Mouse (Mus musculus): ENCODE measurements around the gene Gfra1. TPM values are rescaled to one million over a fixed set of nuclear protein-coding genes. Genes with fewer than 3 reads are reported as not detected.

Gfra1 gene
- polyA plus RNA-seq, 1 experiment from 2014 or later: 39.8 TPM

DNA sequence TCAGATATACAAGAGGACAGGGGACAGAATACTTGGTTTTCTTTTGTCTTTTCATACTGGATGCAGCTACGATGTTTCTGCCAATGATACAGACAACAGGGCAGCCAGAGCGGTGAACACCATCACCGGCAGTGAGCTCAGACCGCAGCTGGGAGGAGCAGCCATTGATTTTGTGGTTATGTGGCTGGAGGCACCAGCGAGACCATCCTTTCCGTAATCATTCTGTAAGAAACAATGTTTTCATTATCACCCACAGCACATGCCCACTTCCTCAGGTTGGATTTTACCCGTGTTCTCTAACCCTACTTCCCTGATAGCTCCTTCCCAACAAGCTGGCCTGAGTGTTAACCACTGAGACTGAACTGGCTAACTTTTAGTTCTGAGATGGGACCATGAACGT, 217.4 kb downstream of the Gfra1 start:
- no peaks in the 10 kb centered on the region for H3K27me3 ChIP-seq
- H3K36me3 ChIP-seq: no peaks in the 10 kb centered on the region
- no peak overlapping the region for H3K4me3 ChIP-seq
- H3K9ac ChIP-seq: no peak overlapping the region
- H3K4me2 ChIP-seq: no peak overlapping the region
- no peak overlapping the region for H3K27ac ChIP-seq (replicated peaks)
- no peak for ATAC-seq (ENCODE audit: low FRiP score, low read depth)
- no peaks in the 10 kb centered on the region for H3K9me3 ChIP-seq
- WGBS: 69% methylated on average over 8 of the region's 8 CpGs
- no peaks in the 10 kb centered on the region for H3K4me1 ChIP-seq (replicated peaks)

DNA sequence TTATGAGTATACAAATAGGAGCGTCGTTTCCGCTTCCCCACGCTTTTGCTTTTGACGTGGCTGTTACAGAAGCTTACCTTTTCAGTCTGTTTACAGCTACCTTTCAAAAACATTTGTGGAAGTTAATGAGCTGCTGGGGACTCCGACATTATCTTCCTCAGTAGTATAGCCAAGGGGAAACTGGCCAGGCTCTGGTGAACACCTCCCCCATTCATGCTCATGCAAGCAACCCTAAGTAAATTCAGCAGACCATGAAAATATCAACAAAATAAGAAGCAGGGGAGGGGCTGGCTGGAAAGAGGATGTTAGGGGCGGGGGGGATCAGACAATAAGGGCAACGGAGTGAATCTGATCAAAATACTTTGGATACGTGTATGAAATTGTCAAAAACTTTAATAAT, 228.0 kb downstream of the Gfra1 start:
- Histone ChIP-seq H3K27me3 (no peaks in the 10 kb centered on the region), H3K4me1 (replicated peaks) (peaks cover 23% of the 10 kb centered on the region), H3K4me2 (no peak overlapping the region), H3K9me3 (no peaks in the 10 kb centered on the region), H3K4me3 (no peak overlapping the region), H3K9ac (no peak overlapping the region), H3K27ac (replicated peaks) (no peak overlapping the region), H3K36me3 (no peaks in the 10 kb centered on the region)
- 53% methylated on average over 9 of the region's 9 CpGs for WGBS
- no peak for ATAC-seq (ENCODE audit: low FRiP score, low read depth)

DNA sequence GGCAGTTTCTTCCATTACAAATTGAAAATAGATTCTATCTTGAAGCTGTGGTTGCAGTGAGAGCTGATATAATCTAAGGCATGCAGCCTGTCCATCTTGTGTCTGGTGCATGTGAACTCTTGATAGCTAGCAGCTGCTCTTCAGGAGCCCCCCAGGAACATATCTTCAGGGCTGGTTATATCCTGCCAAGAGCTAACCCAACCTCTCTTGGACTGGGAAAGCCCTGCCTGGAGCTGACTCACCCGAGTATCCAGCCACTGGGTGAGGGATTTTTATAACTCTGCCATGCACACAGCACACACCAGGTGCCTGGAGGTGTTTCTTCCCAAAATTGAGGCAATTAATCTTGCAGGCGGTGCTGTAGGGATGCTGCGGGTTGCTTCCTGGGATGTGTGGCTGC, 228.8 kb downstream of the Gfra1 start:
- Histone ChIP-seq H3K4me1 (replicated peaks) (peaks cover 23% of the 10 kb centered on the region), H3K9ac (no peak overlapping the region), H3K36me3 (no peaks in the 10 kb centered on the region), H3K27me3 (no peaks in the 10 kb centered on the region), H3K27ac (replicated peaks) (no peak overlapping the region), H3K9me3 (no peaks in the 10 kb centered on the region), H3K4me2 (no peak overlapping the region), H3K4me3 (no peak overlapping the region)
- WGBS: 38% methylated on average over 3 of the region's 3 CpGs
- ATAC-seq (ENCODE audit: low FRiP score, low read depth): no peak

DNA sequence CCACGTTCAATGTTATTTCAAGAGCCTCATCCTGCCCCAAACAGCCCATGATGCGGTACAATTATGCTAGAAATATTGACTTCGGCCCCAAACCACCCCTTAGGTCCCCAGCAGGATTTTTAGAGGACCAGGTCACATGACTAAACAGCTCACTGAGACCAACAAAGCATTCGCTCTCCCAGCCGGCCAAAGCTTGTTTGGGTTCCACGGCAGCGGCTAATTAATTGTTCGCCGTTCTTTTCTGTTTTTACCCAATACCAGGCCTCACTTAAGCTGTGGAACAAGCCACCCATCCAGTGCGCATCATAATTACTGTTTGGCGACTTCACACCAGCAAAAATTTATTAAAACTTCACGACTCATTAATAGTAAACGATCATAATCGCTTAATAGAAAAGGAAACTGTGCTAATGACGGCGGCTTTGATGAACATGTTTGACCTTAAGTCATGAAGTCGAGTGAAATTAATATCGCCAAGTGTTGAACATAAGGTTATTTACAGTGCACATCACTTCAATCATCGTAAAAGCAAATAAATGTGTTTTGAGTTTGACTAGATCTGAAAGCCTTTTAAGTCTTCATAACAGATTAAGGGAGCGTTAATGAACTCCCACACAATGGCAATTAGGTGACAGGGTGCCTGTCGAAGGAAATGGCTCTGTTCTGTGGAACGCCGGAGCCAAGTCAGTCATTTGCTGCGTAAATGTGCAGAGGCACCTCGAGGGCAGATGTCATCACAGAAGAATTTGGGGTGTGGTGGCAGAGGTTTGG, 235.5 kb downstream of the Gfra1 start:
- Histone ChIP-seq H3K4me3 (no peak overlapping the region), H3K27ac (replicated peaks) (no peak overlapping the region), H3K27me3 (no peaks in the 10 kb centered on the region), H3K36me3 (no peaks in the 10 kb centered on the region), H3K9me3 (no peaks in the 10 kb centered on the region), H3K4me2 (no peak overlapping the region), H3K9ac (no peak overlapping the region), H3K4me1 (replicated peaks) (peaks cover 16% of the 10 kb centered on the region; the same call in 1 of the 2 replicates)
- 56% methylated on average over 25 of the region's 25 CpGs for WGBS
- ATAC-seq (ENCODE audit: low FRiP score, low read depth): no peak

DNA sequence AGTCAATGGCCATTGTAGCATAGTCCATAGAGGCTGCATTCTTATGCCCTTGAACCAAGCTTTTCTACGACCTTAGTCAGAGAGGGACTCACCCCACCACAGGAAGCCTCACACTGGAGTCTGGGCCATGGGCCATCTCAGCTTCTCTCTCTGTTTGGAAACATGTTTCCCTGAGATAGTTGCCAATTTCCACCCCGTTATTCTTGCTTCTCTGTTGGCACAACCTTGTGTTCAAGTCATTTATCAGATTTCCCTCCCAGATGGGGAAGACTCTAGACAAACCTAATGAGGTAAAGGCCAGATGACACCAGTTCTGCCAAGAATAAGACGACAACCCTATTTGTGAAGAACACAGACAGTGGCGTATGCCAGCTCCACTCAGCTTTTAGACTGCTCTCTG, 238.1 kb downstream of the Gfra1 start:
- WGBS: 61% methylated on average over 4 of the region's 4 CpGs
- Histone ChIP-seq H3K4me2 (no peak overlapping the region), H3K4me1 (replicated peaks) (peaks cover 16% of the 10 kb centered on the region; the same call in 1 of the 2 replicates), H3K9ac (no peak overlapping the region), H3K27me3 (no peaks in the 10 kb centered on the region), H3K4me3 (no peak overlapping the region), H3K9me3 (no peaks in the 10 kb centered on the region), H3K27ac (replicated peaks) (no peak overlapping the region), H3K36me3 (no peaks in the 10 kb centered on the region)
- ATAC-seq (ENCODE audit: low FRiP score, low read depth): no peak

DNA sequence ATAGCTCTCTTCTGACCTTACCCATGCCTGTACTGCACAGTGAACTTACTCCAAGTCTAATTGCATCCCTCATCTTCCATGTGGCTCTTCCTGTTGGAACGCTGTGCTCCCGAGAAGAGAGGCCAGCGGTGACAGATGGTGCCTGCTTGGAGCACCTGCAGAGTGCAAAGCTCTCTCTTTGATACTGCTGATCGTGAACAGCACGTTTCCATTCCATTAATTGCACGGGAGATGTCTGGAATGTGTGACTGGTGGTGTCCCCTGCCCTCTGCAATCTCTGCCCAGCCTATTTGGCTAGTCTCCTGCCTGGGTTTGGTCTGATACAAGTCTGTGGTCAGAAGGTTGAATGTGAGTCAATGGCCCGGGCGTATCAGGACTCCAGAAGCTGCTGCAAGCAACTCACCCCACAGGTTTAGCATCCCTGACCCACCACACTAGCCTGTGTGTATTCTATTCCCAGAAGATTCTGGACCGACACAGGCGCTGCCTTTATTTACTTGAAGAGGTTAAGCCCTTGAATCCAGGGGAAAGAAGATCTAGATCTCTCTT, 249.1 kb downstream of the Gfra1 start:
- H3K9me3 ChIP-seq: no peaks in the 10 kb centered on the region
- H3K4me2 ChIP-seq: no peak overlapping the region
- H3K4me1 ChIP-seq (replicated peaks): peaks cover 3% of the 10 kb centered on the region; the same call in 1 of the 2 replicates
- H3K9ac ChIP-seq: no peak overlapping the region
- H3K36me3 ChIP-seq: no peaks in the 10 kb centered on the region
- H3K27me3 ChIP-seq: no peaks in the 10 kb centered on the region
- no peak overlapping the region for H3K4me3 ChIP-seq
- ATAC-seq (ENCODE audit: low FRiP score, low read depth): peak; percentile 45; the same call in 1 of the 2 replicates
- WGBS: 64% methylated on average over 10 of the region's 10 CpGs
- no peak overlapping the region for H3K27ac ChIP-seq (replicated peaks)

DNA sequence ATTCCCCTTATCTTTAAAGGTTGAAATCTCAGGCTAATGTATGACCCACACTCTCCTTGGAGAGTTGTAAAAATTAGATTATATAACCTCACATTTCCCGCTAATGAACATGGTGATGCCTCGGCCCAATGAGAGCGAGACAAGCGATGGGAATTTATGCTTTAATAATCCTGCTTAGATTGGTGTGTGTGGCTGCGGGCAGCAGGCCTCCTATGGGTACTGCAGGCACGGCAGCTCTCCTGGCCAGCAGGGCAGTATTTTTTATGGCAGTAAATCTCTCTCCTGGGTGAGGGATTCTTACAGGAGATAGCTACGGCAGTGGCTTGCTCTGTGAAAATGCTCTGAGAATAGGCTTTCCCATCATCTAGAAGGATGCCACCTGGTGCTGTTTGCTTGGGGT, 250.2 kb downstream of the Gfra1 start:
- no peak for ATAC-seq (ENCODE audit: low FRiP score, low read depth)
- WGBS: 63% methylated on average over 7 of the region's 7 CpGs
- Histone ChIP-seq H3K36me3 (no peaks in the 10 kb centered on the region), H3K4me3 (no peak overlapping the region), H3K27me3 (no peaks in the 10 kb centered on the region), H3K9ac (no peak overlapping the region), H3K4me1 (replicated peaks) (peaks cover 3% of the 10 kb centered on the region; the same call in 1 of the 2 replicates), H3K4me2 (no peak overlapping the region), H3K27ac (replicated peaks) (no peak overlapping the region), H3K9me3 (no peaks in the 10 kb centered on the region)

DNA sequence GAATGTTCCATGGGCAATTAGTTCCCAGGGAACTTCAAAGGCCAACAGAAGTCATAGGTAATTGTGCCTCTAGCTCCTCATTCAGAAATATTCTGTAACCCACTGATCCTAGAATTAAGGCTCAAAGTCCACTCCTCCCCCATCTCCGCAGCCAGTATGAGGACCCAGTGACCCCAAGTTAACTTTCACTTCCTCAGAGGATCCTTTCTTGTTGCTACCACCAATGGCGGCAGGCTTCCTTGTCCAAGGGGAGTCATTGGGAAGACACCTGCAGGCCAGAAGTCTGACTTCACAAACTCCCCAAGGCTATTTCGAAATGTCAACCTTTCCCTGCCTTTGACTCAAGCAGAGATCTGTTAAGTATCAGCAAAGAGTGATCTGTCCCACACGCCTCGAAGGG, 253.1 kb downstream of the Gfra1 start:
- H3K36me3 ChIP-seq: no peaks in the 10 kb centered on the region
- no peak for ATAC-seq (ENCODE audit: low FRiP score, low read depth)
- H3K27ac ChIP-seq (replicated peaks): no peak overlapping the region
- H3K4me3 ChIP-seq: no peak overlapping the region
- H3K9ac ChIP-seq: no peak overlapping the region
- peaks cover 6% of the 10 kb centered on the region; the same call in 1 of the 2 replicates for H3K4me1 ChIP-seq (replicated peaks)
- 82% methylated on average over 5 of the region's 5 CpGs for WGBS
- H3K4me2 ChIP-seq: no peak overlapping the region
- no peaks in the 10 kb centered on the region for H3K27me3 ChIP-seq
- H3K9me3 ChIP-seq: no peaks in the 10 kb centered on the region

DNA sequence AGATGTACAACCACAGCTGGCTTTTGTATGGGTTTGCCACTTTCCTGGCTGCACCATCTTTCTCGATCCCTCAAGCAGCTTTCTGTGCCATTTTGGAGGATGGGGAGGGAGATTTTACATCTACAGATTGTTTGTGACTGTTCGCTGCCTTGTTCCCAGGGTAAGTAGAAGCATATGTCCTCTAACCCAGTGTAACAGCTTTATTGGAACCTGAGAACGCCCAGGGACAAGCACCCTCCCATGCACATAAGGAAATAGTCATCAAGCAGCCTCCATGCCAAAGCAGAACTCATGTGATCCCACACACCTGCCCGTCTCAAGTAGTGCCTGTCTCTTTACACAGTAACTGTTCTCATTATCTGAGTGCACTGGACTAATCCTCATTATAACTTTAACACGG, 256.0 kb downstream of the Gfra1 start:
- 75% methylated on average over 5 of the region's 5 CpGs for WGBS
- Histone ChIP-seq H3K4me3 (no peak overlapping the region), H3K27ac (replicated peaks) (no peak overlapping the region), H3K9ac (no peak overlapping the region), H3K27me3 (no peaks in the 10 kb centered on the region), H3K4me1 (replicated peaks) (peaks cover 3% of the 10 kb centered on the region; the same call in 1 of the 2 replicates), H3K4me2 (no peak overlapping the region), H3K9me3 (no peaks in the 10 kb centered on the region), H3K36me3 (no peaks in the 10 kb centered on the region)
- no peak for ATAC-seq (ENCODE audit: low FRiP score, low read depth)

DNA sequence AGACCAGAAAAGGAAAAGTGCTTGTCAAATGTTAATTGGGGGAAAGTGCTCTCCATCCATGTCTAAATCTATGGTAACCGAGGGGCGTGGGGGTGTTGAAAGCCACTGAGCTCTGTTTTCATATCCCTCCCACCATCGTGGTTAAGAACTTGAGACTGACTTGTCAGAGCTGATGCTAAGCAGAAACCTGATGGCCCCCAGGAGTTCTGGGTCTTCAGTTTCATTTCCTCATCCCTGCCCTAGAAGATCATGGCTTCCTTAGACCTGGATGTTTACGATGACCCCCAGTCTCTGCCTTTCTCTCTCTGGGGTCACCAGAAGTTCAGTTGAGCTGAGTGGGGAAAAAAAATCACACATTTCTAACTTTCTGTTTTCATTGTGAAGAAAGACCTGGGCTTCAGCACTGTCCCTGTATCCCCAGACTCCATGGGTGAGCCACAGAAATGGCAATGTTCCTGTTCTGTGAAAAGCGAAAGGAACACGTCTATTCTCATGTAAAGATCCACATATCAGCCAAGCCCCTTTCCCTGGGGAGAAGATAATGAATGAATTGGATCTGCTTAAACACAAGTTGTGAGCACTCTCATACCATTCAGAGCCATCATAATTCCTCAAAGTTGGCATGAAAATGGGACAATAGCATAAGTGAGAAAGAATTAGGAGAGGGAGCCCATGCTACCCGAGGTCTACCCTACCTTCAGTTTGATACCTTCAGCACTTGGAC, 261.8 kb downstream of the Gfra1 start:
- Histone ChIP-seq H3K36me3 (no peaks in the 10 kb centered on the region), H3K9me3 (no peaks in the 10 kb centered on the region), H3K27ac (replicated peaks) (no peak overlapping the region), H3K4me2 (no peak overlapping the region), H3K4me1 (replicated peaks) (no peaks in the 10 kb centered on the region), H3K27me3 (no peaks in the 10 kb centered on the region), H3K9ac (no peak overlapping the region), H3K4me3 (no peak overlapping the region)
- ATAC-seq (ENCODE audit: low FRiP score, low read depth): no peak
- 71% methylated on average over 7 of the region's 7 CpGs for WGBS

DNA sequence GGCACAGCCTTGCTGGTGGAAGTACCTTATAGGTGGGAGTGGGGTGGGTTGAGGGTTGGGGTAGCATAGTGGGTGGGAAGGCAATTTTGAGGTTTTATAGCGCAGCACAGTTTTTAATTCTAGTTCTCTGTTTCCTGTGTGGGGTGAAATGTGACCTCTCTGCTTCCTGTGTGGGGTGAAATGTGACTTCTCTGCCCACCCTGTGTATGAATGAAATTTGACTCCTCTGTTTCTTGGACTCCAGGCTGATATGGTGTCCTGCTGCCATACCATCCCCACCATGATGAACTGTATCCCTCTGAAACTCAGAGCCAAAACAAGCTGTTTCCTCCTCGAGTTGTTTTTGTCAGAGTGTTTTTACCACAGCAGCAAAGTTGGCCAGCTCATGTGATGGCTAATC, 264.8 kb downstream of the Gfra1 start:
- WGBS: 85% methylated on average over 2 of the region's 2 CpGs
- no peak overlapping the region for H3K4me2 ChIP-seq
- no peak overlapping the region for H3K9ac ChIP-seq
- no peak overlapping the region for H3K27ac ChIP-seq (replicated peaks)
- no peaks in the 10 kb centered on the region for H3K36me3 ChIP-seq
- H3K4me1 ChIP-seq (replicated peaks): no peaks in the 10 kb centered on the region
- H3K9me3 ChIP-seq: no peaks in the 10 kb centered on the region
- no peaks in the 10 kb centered on the region for H3K27me3 ChIP-seq
- no peak overlapping the region for H3K4me3 ChIP-seq
- no peak for ATAC-seq (ENCODE audit: low FRiP score, low read depth)

DNA sequence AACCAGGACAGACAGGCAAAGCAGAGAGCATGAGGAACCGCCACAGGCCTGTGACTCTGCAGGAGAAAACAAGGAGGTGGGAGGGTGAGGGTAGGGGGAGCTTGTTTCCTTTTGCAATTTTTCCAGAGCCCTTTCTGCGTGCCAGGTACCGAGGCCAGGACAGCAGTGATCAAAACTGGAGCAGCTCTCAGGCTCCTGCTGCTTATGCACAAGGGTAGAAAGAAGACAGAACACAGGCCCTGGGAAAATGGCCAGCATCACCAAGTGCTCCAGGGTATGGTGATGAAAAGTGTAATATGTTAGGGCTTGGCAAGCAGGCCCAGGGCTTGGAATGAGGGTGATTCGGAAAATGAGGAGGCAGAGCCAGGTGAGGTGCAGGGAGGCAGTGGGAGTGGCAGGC, 269.2 kb downstream of the Gfra1 start:
- WGBS: 41% methylated on average over 4 of the region's 4 CpGs

More for the DNA sequence above, 269.2 kb downstream of the Gfra1 start:
- H3K4me1 ChIP-seq (replicated peaks): no peaks in the 10 kb centered on the region
- no peak overlapping the region for H3K27ac ChIP-seq (replicated peaks)
- no peak for ATAC-seq (ENCODE audit: low FRiP score, low read depth)
- H3K27me3 ChIP-seq: no peaks in the 10 kb centered on the region
- no peak overlapping the region for H3K4me2 ChIP-seq
- H3K4me3 ChIP-seq: no peak overlapping the region
- no peaks in the 10 kb centered on the region for H3K9me3 ChIP-seq
- H3K9ac ChIP-seq: no peak overlapping the region
- no peaks in the 10 kb centered on the region for H3K36me3 ChIP-seq
